Mouse (Mus musculus) MEL (cell line): ENCODE results near the gene Raver1. TPM values are rescaled to one million over a fixed set of nuclear protein-coding genes. Genes with fewer than 3 reads are reported as not detected.

Experiments used
- DNase-seq: peaks from one replicate; pipeline ENCODE4 v3.0.0; 2011; ENCODE audit warnings: low read depth, low spot score
- H3K27ac ChIP-seq: 2 replicates; pipeline ENCODE4 v1.5.1; 2012; ENCODE audit warnings: low read depth, mild to moderate bottlenecking, control low read depth, low read length, moderate library complexity; ENCODE audit not compliant: control insufficient read depth
- H3K27me3 ChIP-seq, 2 experiments: fragments of 150-350 bp in 1 of 2; sonication (generic) in 1 of 2; 2 replicates each; pipeline ENCODE4 v1.6.1; 2012; ENCODE audit warnings: low read length in 2 of 2, mild to moderate bottlenecking in 2 of 2, improper control_type of control experiment in 1 of 2, moderate library complexity in 1 of 2; ENCODE audit not compliant: insufficient read depth in 2 of 2, control insufficient read depth in 1 of 2
- H3K36me3 ChIP-seq, 2 experiments: 2 replicates each; pipeline ENCODE4 v1.6.1; 2012 to 2014; ENCODE audit warnings: low read length in 2 of 2, improper control_type of control experiment in 1 of 2, inconsistent platforms in 1 of 2, mild to moderate bottlenecking in 1 of 2; ENCODE audit not compliant: insufficient read depth in 2 of 2, control insufficient read depth in 1 of 2
- H3K4me1 ChIP-seq, 2 experiments: fragments of 150-350 bp in 1 of 2; sonication (generic) in 1 of 2; 2 replicates each; pipeline ENCODE4 v1.6.1; 2012; ENCODE audit warnings: low read length in 2 of 2, improper control_type of control experiment in 1 of 2, mild to moderate bottlenecking in 1 of 2; ENCODE audit not compliant: insufficient read depth in 2 of 2, control insufficient read depth in 1 of 2
- H3K4me3 ChIP-seq, 2 experiments: fragments of 150-350 bp in 1 of 2; sonication (generic) in 1 of 2; 2 replicates each; pipeline ENCODE4 v1.5.1; 2012; ENCODE audit warnings: low read depth in 2 of 2, low read length in 2 of 2, mild to moderate bottlenecking in 2 of 2, moderate library complexity in 2 of 2, control low read depth in 1 of 2, improper control_type of control experiment in 1 of 2; ENCODE audit not compliant: control insufficient read depth in 1 of 2, insufficient read depth in 1 of 2
- H3K79me2 ChIP-seq: 2 replicates; pipeline ENCODE4 v1.6.1; 2012; ENCODE audit warnings: mild to moderate bottlenecking, low read length, moderate library complexity; ENCODE audit not compliant: control insufficient read depth, poor library complexity, insufficient read depth
- H3K9ac ChIP-seq: 2 replicates; pipeline ENCODE4 v1.6.1; 2012; ENCODE audit warnings: low read depth, mild to moderate bottlenecking, control low read depth, low read length, moderate library complexity; ENCODE audit not compliant: control insufficient read depth, poor library complexity, severe bottlenecking
- H3K9me3 ChIP-seq: fragments of 150-350 bp; sonication (generic); replicated peaks from 2 replicates; pipeline ENCODE4 v1.6.1; 2012; ENCODE audit warnings: mild to moderate bottlenecking, low read length, improper control_type of control experiment, moderate library complexity; ENCODE audit not compliant: insufficient read depth
- CHD1 ChIP-seq: IDR thresholded peaks from 2 replicates; pipeline ENCODE4 v1.6.1; 2012; ENCODE audit warnings: low read depth, mild to moderate bottlenecking, inconsistent platforms, low read length, improper control_type of control experiment
- MAFK ChIP-seq: IDR thresholded peaks from 2 replicates; pipeline ENCODE4 v1.6.1; 2011; ENCODE audit warnings: low read depth, mild to moderate bottlenecking, low read length, improper control_type of control experiment, borderline replicate concordance
- MAZ ChIP-seq: IDR thresholded peaks from 2 replicates; pipeline ENCODE4 v1.6.1; 2012; ENCODE audit warnings: low read depth, mild to moderate bottlenecking, inconsistent platforms, low read length, improper control_type of control experiment
- POLR2AphosphoS5 ChIP-seq: IDR thresholded peaks from 2 replicates; pipeline ENCODE4 v1.6.1; 2012; ENCODE audit warnings: low read depth, borderline replicate concordance, mild to moderate bottlenecking, inconsistent platforms, low read length, moderate library complexity, mixed read lengths
- RCOR1 ChIP-seq: IDR thresholded peaks from 2 replicates; pipeline ENCODE4 v1.6.1; 2012; ENCODE audit warnings: low read depth, mild to moderate bottlenecking, inconsistent platforms, low read length, improper control_type of control experiment
- SIN3A ChIP-seq: IDR thresholded peaks from 2 replicates; pipeline ENCODE4 v1.6.1; 2012; ENCODE audit warnings: low read length, improper control_type of control experiment, inconsistent platforms
- SMC3 ChIP-seq: IDR thresholded peaks from 2 replicates; pipeline ENCODE4 v1.6.1; 2011; ENCODE audit warnings: low read depth, low read length, improper control_type of control experiment
- TAL1 ChIP-seq: IDR thresholded peaks from 2 replicates; pipeline ENCODE4 v1.6.1; 2012; ENCODE audit warnings: mild to moderate bottlenecking, inconsistent platforms, low read length, moderate library complexity, mixed read lengths
- ZC3H11A ChIP-seq: IDR thresholded peaks from 2 replicates; pipeline ENCODE4 v1.6.1; 2012; ENCODE audit warnings: low read depth, mild to moderate bottlenecking, inconsistent platforms, low read length, improper control_type of control experiment
- ZNF384 ChIP-seq: IDR thresholded peaks from 2 replicates; pipeline ENCODE4 v1.6.1; 2012; ENCODE audit warnings: low read depth, mild to moderate bottlenecking, inconsistent platforms, low read length, improper control_type of control experiment
- polyA plus RNA-seq, 2 experiments: library from polyadenylated mRNA; stranded (reverse) in 1 of 2; unstranded in 1 of 2; fragments of >175 nt in 1 of 2; fragments of >200 nt in 1 of 2; gene quantifications; 2 replicates each; pipeline versions ENCODE4 v1.2.1 to v1.2.4; 2012; ENCODE audit warnings: low replicate concordance in 2 of 2, low read depth in 1 of 2; ENCODE audit not compliant: insufficient read length in 2 of 2, insufficient read depth in 1 of 2, missing spikeins in 1 of 2
- total RNA-seq: library from RNA; depleted of rRNA; stranded (reverse); fragments of 300-350 nt; gene quantifications from 2 replicates; pipeline ENCODE4 v1.2.3, GENCODE M21; 2012

Gene Raver1
- total and polyA plus RNA-seq, 3 experiments, result 50.0 to 291 TPM; not detected in 1

DNA sequence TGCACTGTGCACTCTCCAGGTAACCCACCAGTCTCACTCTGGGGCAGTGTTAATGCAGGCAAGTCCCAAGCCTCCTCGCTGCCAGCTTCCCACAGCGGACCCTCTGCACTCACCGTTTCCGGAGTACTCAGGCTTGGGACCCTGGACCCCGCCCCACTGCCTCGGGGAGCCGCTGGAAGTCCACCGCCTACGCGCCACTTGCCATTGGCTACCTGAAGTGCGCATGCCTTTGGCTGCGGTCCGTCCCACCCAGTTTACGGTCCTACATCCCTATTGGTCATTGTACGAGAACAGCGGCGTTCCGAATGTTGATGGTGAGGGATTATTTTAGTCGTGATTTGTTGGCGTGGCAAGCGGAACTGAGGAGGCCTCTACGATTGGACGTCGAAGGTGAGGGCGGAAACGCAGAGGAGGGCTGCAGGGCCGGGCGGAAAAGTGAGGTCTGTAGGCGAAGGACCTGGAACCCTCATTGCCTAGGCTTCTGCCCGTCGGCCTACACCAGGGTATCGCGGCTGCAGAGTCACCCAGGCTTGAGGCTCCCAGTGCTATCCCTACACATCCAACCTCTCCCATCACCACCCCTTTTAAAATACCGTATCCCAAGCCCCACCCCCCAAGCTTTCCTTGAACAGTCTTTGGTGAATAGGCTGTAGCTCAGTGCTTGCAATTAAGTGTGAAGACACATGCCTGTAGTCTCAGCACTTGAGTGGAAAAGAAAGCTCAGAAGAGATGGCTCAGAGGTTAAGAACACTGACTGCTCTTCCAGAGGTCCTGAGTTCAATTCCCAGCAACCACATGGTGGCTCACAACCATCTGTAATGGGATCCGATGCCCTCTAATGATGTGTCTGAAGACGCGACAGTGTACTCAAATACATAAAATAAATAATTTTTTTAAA, 39.5 kb upstream of the Raver1 start, which contains the start of gene Tyk2:
Gene Tyk2 (minus strand): TSS at position 185 of the 898 bp plus-strand sequence.
- Histone ChIP-seq H3K27ac (peak within 1 kb of the TSS; percentile 61), H3K27me3 (no peaks in the 10 kb centered on the region), H3K4me1 (peaks cover 8 to 40% of the 10 kb centered on the region in 2 experiments), H3K9me3 (no peaks in the 10 kb centered on the region), H3K9ac (peak within 1 kb of the TSS; percentile 73), H3K36me3 (peaks cover 0 to 36% of the 10 kb centered on the region in 2 experiments; a peak in 2 of 4 replicates), H3K79me2 (peaks cover 8% of the 10 kb centered on the region), H3K4me3 (peak within 1 kb of the TSS; percentile 64 to 79)
- peak; percentile 100 for DNase-seq
- no peak for TF ChIP-seq SIN3A
- peak; percentile 71 for TF ChIP-seq POLR2AphosphoS5

DNA sequence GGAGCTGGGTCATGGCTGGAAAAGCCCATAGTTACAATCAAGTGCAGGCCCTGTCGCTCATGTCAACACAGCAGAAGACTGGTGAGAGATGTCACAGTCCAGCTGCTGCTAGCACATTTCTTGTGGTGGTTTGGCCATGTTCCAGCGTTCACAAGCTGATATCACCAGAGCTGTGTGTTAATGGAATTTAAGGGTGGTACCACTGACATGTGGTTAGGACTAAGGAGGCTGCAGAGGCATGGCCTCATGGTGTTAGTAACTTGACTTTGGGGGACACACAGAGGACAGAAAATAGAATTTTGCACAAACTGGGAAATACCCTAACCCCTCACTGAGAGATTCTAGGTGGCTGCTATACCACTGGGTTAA, 34.4 kb upstream of the Raver1 start:
- TF ChIP-seq TAL1, result peak; percentile 85
- no peak for TF ChIP-seq ZC3H11A
- peak; percentile 100 for DNase-seq
- peaks cover 2 to 28% of the 10 kb centered on the region in 2 experiments; a peak in 3 of 4 replicates for H3K36me3 ChIP-seq

DNA sequence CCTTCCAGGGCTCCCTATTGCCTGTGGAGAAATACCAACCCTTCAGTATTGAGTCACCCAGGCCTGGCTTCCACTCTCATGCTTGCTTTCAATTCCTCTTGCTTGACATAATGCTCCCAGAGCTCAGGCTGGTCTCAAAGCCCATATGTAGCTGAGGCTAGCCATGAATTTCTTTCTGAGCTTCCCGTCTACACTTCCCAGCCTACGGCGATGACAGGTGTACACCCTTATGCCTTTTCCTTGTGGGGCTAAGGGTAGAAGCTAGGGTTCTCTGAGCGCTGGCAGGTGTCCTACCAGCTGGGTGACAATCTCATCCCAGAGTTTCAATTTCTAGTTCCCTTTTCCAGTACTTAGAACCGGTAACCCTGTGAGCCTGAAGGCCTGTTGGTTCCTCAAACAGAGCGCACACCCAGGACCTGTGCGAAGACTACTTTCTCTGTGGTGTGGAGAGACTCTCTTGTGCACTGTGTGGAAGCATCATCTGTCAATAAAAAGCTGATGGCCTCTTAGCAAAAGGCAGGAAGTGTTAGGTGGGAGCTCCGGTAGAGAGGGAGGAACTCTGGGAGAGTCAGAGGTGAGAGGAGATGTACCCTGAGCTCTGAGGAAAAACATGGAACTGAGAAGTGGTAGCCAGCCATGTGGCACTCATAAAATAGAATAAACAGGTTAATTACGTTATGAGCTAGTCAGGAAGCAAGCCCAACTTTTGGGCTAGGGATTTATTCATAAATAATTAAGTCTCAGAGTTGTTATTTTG, 33.9 kb upstream of the Raver1 start:
- no peak for TF ChIP-seq ZNF384
- TF ChIP-seq SIN3A, result no peak
- TF ChIP-seq MAZ, result no peak
- TF ChIP-seq SMC3, result no peak
- no peak for TF ChIP-seq MAFK
- TF ChIP-seq ZC3H11A, result no peak
- TF ChIP-seq CHD1, result no peak
- no peak for TF ChIP-seq RCOR1
- H3K79me2 ChIP-seq, result peaks cover 5% of the 10 kb centered on the region
- peaks cover 12 to 33% of the 10 kb centered on the region in 2 experiments for H3K4me1 ChIP-seq
- peak overlapping the region; percentile 78 for H3K27ac ChIP-seq
- DNase-seq, result peak; percentile 92
- H3K36me3 ChIP-seq, result peaks cover 2 to 28% of the 10 kb centered on the region in 2 experiments; a peak in 3 of 4 replicates
- H3K27me3 ChIP-seq, result no peaks in the 10 kb centered on the region
- peak overlapping the region; percentile 41 for H3K9ac ChIP-seq
- no peaks in the 10 kb centered on the region for H3K9me3 ChIP-seq
- H3K4me3 ChIP-seq, result no peak overlapping the region

More for the DNA sequence above, 34.4 kb upstream of the Raver1 start:
- Histone ChIP-seq H3K27ac (peak overlapping the region; percentile 78), H3K27me3 (no peaks in the 10 kb centered on the region), H3K4me1 (peaks cover 12 to 33% of the 10 kb centered on the region in 2 experiments), H3K79me2 (peaks cover 8% of the 10 kb centered on the region), H3K9me3 (no peaks in the 10 kb centered on the region), H3K9ac (peak overlapping the region; percentile 41), H3K4me3 (no peak overlapping the region)
